In genomic region chr13:81510142-81510541, GRCm38 (mm10) we compare ENCODE assay signal across 20 mouse cellular contexts.
DNase-seq lines count a peak whose midpoint lies in the region; ATAC-seq lines count a peak whose summit lies in the region.
"Had no signal": no experiment of that assay in that cellular context is flagged by ENCODE, and none has a peak within 500 bp of the region (broad histone marks: within the 10 kb centered on the region; RNA-seq: fewer than 3 reads in every experiment).

No protein-coding gene starts in this region.

- WGBS in intestine, embryonic 16.5 days = 87% methylated on average over 6 of the region's 7 CpGs

- H3K4me1 ChIP-seq in intestine, embryonic 16.5 days (ENCODE audit: control insufficient read depth, insufficient read depth, low read length) = no peaks in the 10 kb centered on the region
- H3K4me1 ChIP-seq: forebrain, embryonic 15.5 days; heart, embryonic 15.5 days; hindbrain, embryonic 15.5 days; midbrain, embryonic 13.5 days; neural tube, embryonic 12.5 days had no signal

- H3K9ac ChIP-seq in intestine, embryonic 16.5 days (ENCODE audit: low read depth, low read length) = no peak overlapping the region
- H3K9ac ChIP-seq: forebrain, embryonic 15.5 days; heart, embryonic 15.5 days; hindbrain, embryonic 15.5 days; midbrain, embryonic 13.5 days; neural tube, embryonic 12.5 days had no signal

- peak; percentile 16 to 47 for DNase-seq in frontal cortex, adult 2 months (ENCODE audit: extremely low spot score in 1 of 2, low spot score in 1 of 2)
- peak; percentile 50 to 72 for DNase-seq in layer of hippocampus, adult 18-20 months (ENCODE audit: low spot score in 2 of 2)
- peak; percentile 48 to 54 for DNase-seq in layer of hippocampus, postnatal 36 days
- DNase-seq in right cerebral cortex, postnatal 14 days = peak; percentile 22
- no peak for DNase-seq in heart, adult 9 months (ENCODE audit: low spot score in 2 of 2)
- DNase-seq: cerebellum, adult 9-11 months; gastrocnemius, postnatal 14 days; heart, adult 18-20 months; heart, postnatal 4 days; kidney, adult 11 months; kidney, postnatal 10 days; liver had no signal

- H3K4me3 ChIP-seq in intestine, embryonic 16.5 days (ENCODE audit: low read length) = no peak overlapping the region
- H3K4me3 ChIP-seq: forebrain, embryonic 15.5 days; heart, embryonic 15.5 days; hindbrain, embryonic 15.5 days; midbrain, embryonic 13.5 days; neural tube, embryonic 12.5 days had no signal

- no peak overlapping the region for H3K4me2 ChIP-seq in intestine, embryonic 16.5 days (ENCODE audit: low read depth, low read length)
- H3K4me2 ChIP-seq: forebrain, embryonic 15.5 days; heart, embryonic 15.5 days; hindbrain, embryonic 15.5 days; midbrain, embryonic 13.5 days; neural tube, embryonic 12.5 days had no signal

- no peaks in the 10 kb centered on the region for H3K9me3 ChIP-seq in intestine, embryonic 16.5 days (ENCODE audit: control insufficient read depth, low read length)
- H3K9me3 ChIP-seq: forebrain, embryonic 15.5 days; heart, embryonic 15.5 days; hindbrain, embryonic 15.5 days; midbrain, embryonic 13.5 days; neural tube, embryonic 12.5 days had no signal

- H3K27ac ChIP-seq in intestine, embryonic 16.5 days (ENCODE audit: low read length) = no peak overlapping the region
- H3K27ac ChIP-seq: forebrain, embryonic 15.5 days; heart, embryonic 15.5 days; hindbrain, embryonic 15.5 days; midbrain, embryonic 13.5 days; neural tube, embryonic 12.5 days had no signal

- H3K36me3 ChIP-seq in intestine, embryonic 16.5 days (ENCODE audit: control insufficient read depth, insufficient read depth, low read length) = no peaks in the 10 kb centered on the region
- H3K36me3 ChIP-seq: forebrain, embryonic 15.5 days; heart, embryonic 15.5 days; hindbrain, embryonic 15.5 days had no signal

- no peak for ATAC-seq in cerebellum, adult (ENCODE audit: insufficient number of reproducible peaks, low FRiP score, low TSS enrichment)
- ATAC-seq in intestine, embryonic 16.5 days = no peak
- ATAC-seq: forebrain, embryonic 15.5 days; lung, postnatal 0 days; midbrain, embryonic 13.5 days had no signal

- no peaks in the 10 kb centered on the region for H3K27me3 ChIP-seq in intestine, embryonic 16.5 days (replicated peaks; ENCODE audit: control insufficient read depth, insufficient read depth, low read length)
- H3K27me3 ChIP-seq: forebrain, embryonic 15.5 days; heart, embryonic 15.5 days; hindbrain, embryonic 15.5 days; midbrain, embryonic 13.5 days; neural tube, embryonic 12.5 days had no signal

Comparison
In these comparisons a context has a peak if more than half of its experiments do, and no peak if none do; other contexts are left out.
1. DNase-seq: peak in frontal cortex, adult 2 months (2 of 2), layer of hippocampus, adult 18-20 months (2 of 2), layer of hippocampus, postnatal 36 days (2 of 2) and right cerebral cortex, postnatal 14 days (single experiment); none in heart, adult 9 months (0 of 2).